Mouse (Mus musculus): Measurements from ENCODE around the gene Olfr960. TPM values are rescaled to one million over a fixed set of nuclear protein-coding genes. Genes with fewer than 3 reads are reported as not detected.

Gene Olfr960
- not detected for polyA plus RNA-seq (2014; fragmentation: Illumina TruSeq; extraction: RNeasy Lipid Tissue Mini Kit (QIAGEN cat#74804); ENCODE audit: low read depth, low replicate concordance)

GRCm38 (mm10) chr9:39621073-39621472 lies at the start of gene Olfr960:
Gene Olfr960 (plus strand): TSS chr9:39621373.

GRCm38 (mm10) chr9:39575469-39575868 lies 45.7 kb upstream of the Olfr960 start, which contains the start of gene Olfr959:
Gene Olfr959 (minus strand): TSS chr9:39575569.

GRCm38 (mm10) chr9:39603999-39604453 lies 17.1 kb upstream of the Olfr960 start, which contains the start of gene AW551984:
Gene AW551984 (minus strand): TSS chr9:39604403.

GRCm38 (mm10) chr9:39610355-39610754 lies 10.8 kb upstream of the Olfr960 start, which contains the start of gene Olfr148:
Gene Olfr148 (plus strand): TSS chr9:39610655.

GRCm38 (mm10) chr9:39644785-39645184 lies 23.6 kb downstream of the Olfr960 start, which contains the start of gene Olfr961:
Gene Olfr961 (plus strand): TSS chr9:39645085.

GRCm38 (mm10) chr9:39666905-39667304 lies 45.7 kb downstream of the Olfr960 start, which contains the start of gene Olfr963:
Gene Olfr963 (plus strand): TSS chr9:39667205.

Other genes with a start within 250 kb of the Olfr960 start
- gene Olfr951, start 234.0 kb upstream of the Olfr960 start, polyA plus RNA-seq (2014; fragmentation: Illumina TruSeq; extraction: RNeasy Lipid Tissue Mini Kit (QIAGEN cat#74804); ENCODE audit: low read depth, low replicate concordance), result not detected
- not detected for gene Olfr952, start 194.2 kb upstream of the Olfr960 start, polyA plus RNA-seq (2014; fragmentation: Illumina TruSeq; extraction: RNeasy Lipid Tissue Mini Kit (QIAGEN cat#74804); ENCODE audit: low read depth, low replicate concordance)
- gene Olfr954, start 164.7 kb upstream of the Olfr960 start, polyA plus RNA-seq (2014; fragmentation: Illumina TruSeq; extraction: RNeasy Lipid Tissue Mini Kit (QIAGEN cat#74804); ENCODE audit: low read depth, low replicate concordance), result not detected
- gene Olfr955, start 149.4 kb upstream of the Olfr960 start, polyA plus RNA-seq (2014; fragmentation: Illumina TruSeq; extraction: RNeasy Lipid Tissue Mini Kit (QIAGEN cat#74804); ENCODE audit: low read depth, low replicate concordance), result not detected
- not detected for gene Olfr44, start 127.4 kb upstream of the Olfr960 start, polyA plus RNA-seq (2014; fragmentation: Illumina TruSeq; extraction: RNeasy Lipid Tissue Mini Kit (QIAGEN cat#74804); ENCODE audit: low read depth, low replicate concordance)
- gene Olfr957, start 105.6 kb upstream of the Olfr960 start, polyA plus RNA-seq (2014; fragmentation: Illumina TruSeq; extraction: RNeasy Lipid Tissue Mini Kit (QIAGEN cat#74804); ENCODE audit: low read depth, low replicate concordance), result not detected
- not detected for gene Olfr958, start 67.3 kb upstream of the Olfr960 start, polyA plus RNA-seq (2014; fragmentation: Illumina TruSeq; extraction: RNeasy Lipid Tissue Mini Kit (QIAGEN cat#74804); ENCODE audit: low read depth, low replicate concordance)
- gene Olfr959, start 45.8 kb upstream of the Olfr960 start, polyA plus RNA-seq (2014; fragmentation: Illumina TruSeq; extraction: RNeasy Lipid Tissue Mini Kit (QIAGEN cat#74804); ENCODE audit: low read depth, low replicate concordance), result not detected
- 0.19 TPM for gene AW551984, start 17.0 kb upstream of the Olfr960 start, polyA plus RNA-seq (2014; fragmentation: Illumina TruSeq; extraction: RNeasy Lipid Tissue Mini Kit (QIAGEN cat#74804); ENCODE audit: low read depth, low replicate concordance)
- not detected for gene Olfr148, start 10.7 kb upstream of the Olfr960 start, polyA plus RNA-seq (2014; fragmentation: Illumina TruSeq; extraction: RNeasy Lipid Tissue Mini Kit (QIAGEN cat#74804); ENCODE audit: low read depth, low replicate concordance)
- not detected for gene Olfr961, start 23.7 kb downstream of the Olfr960 start, polyA plus RNA-seq (2014; fragmentation: Illumina TruSeq; extraction: RNeasy Lipid Tissue Mini Kit (QIAGEN cat#74804); ENCODE audit: low read depth, low replicate concordance)
- not detected for gene Olfr963, start 45.8 kb downstream of the Olfr960 start, polyA plus RNA-seq (2014; fragmentation: Illumina TruSeq; extraction: RNeasy Lipid Tissue Mini Kit (QIAGEN cat#74804); ENCODE audit: low read depth, low replicate concordance)
- not detected for gene Olfr149, start 85.7 kb downstream of the Olfr960 start, polyA plus RNA-seq (2014; fragmentation: Illumina TruSeq; extraction: RNeasy Lipid Tissue Mini Kit (QIAGEN cat#74804); ENCODE audit: low read depth, low replicate concordance)
- gene Olfr965, start 90.0 kb downstream of the Olfr960 start, polyA plus RNA-seq (2014; fragmentation: Illumina TruSeq; extraction: RNeasy Lipid Tissue Mini Kit (QIAGEN cat#74804); ENCODE audit: low read depth, low replicate concordance), result not detected
- gene Olfr150, start 109.6 kb downstream of the Olfr960 start, polyA plus RNA-seq (2014; fragmentation: Illumina TruSeq; extraction: RNeasy Lipid Tissue Mini Kit (QIAGEN cat#74804); ENCODE audit: low read depth, low replicate concordance), result not detected
- gene Olfr967, start 124.9 kb downstream of the Olfr960 start, polyA plus RNA-seq (2014; fragmentation: Illumina TruSeq; extraction: RNeasy Lipid Tissue Mini Kit (QIAGEN cat#74804); ENCODE audit: low read depth, low replicate concordance), result not detected
- gene Olfr968, start 161.9 kb downstream of the Olfr960 start, polyA plus RNA-seq (2014; fragmentation: Illumina TruSeq; extraction: RNeasy Lipid Tissue Mini Kit (QIAGEN cat#74804); ENCODE audit: low read depth, low replicate concordance), result not detected
- not detected for gene Olfr969, start 169.6 kb downstream of the Olfr960 start, polyA plus RNA-seq (2014; fragmentation: Illumina TruSeq; extraction: RNeasy Lipid Tissue Mini Kit (QIAGEN cat#74804); ENCODE audit: low read depth, low replicate concordance)
- gene Olfr970, start 187.5 kb downstream of the Olfr960 start, polyA plus RNA-seq (2014; fragmentation: Illumina TruSeq; extraction: RNeasy Lipid Tissue Mini Kit (QIAGEN cat#74804); ENCODE audit: low read depth, low replicate concordance), result not detected
- gene Olfr971, start 215.5 kb downstream of the Olfr960 start, polyA plus RNA-seq (2014; fragmentation: Illumina TruSeq; extraction: RNeasy Lipid Tissue Mini Kit (QIAGEN cat#74804); ENCODE audit: low read depth, low replicate concordance), result not detected
- gene Olfr972, start 245.0 kb downstream of the Olfr960 start, polyA plus RNA-seq (2014; fragmentation: Illumina TruSeq; extraction: RNeasy Lipid Tissue Mini Kit (QIAGEN cat#74804); ENCODE audit: low read depth, low replicate concordance), result not detected